Mouse (Mus musculus): ENCODE measurements around the gene Fsip1. TPM values are rescaled to one million over a fixed set of nuclear protein-coding genes. Genes with fewer than 3 reads are reported as not detected.

The Fsip1 gene
- total and polyA plus RNA-seq, 2 experiments from 2014 or later: 1.2 to 6.1 TPM

DNA sequence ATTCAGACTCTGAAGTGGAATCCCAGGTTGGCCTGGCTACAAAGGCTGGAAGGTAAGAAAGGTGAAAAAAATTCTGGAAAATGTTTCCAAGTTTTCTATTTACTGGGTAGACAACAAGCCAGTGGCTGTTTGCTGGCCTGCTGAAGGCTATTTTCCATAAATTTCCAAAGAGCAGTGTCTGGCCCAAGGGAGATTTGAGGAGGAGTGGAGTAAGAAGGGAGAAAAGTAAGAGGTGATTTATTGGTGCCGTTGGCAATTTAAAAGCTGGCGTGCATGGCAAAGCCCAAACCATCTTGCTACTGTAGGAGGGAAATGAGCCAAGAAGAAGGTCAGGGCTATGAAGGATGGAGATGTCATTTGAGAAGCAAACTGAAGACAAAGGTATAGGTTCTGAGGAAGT lies 171.1 kb downstream of the Fsip1 start:
- Histone ChIP-seq H3K27me3 (ENCODE audit: insufficient read depth, low read length) (0 out of 2 replicates have a peak, but pooled peaks cover 4% of the 10 kb centered on the region), H3K9ac (replicated peaks; ENCODE audit: low read length, poor library complexity, severe bottlenecking) (no peak overlapping the region), H3K4me3 (ENCODE audit: low read depth, low read length) (no peak overlapping the region), H3K27ac (ENCODE audit: low read depth, low read length) (no peak overlapping the region), H3K4me1 (ENCODE audit: insufficient read depth, low read length) (no peaks in the 10 kb centered on the region), H3K36me3 (ENCODE audit: insufficient read depth, low read length) (no peaks in the 10 kb centered on the region), H3K9me3 (ENCODE audit: low read length) (no peaks in the 10 kb centered on the region), H3K4me2 (ENCODE audit: low read depth, low read length, poor library complexity, severe bottlenecking) (no peak overlapping the region)
- DNase-seq (ENCODE audit: low spot score): no peak
- no peak for TF ChIP-seq CTCF (IDR thresholded peaks at IDR 0.05)
- no peak for ATAC-seq (ENCODE audit: low FRiP score)
- 93% methylated on average over 2 of the region's 2 CpGs for WGBS

DNA sequence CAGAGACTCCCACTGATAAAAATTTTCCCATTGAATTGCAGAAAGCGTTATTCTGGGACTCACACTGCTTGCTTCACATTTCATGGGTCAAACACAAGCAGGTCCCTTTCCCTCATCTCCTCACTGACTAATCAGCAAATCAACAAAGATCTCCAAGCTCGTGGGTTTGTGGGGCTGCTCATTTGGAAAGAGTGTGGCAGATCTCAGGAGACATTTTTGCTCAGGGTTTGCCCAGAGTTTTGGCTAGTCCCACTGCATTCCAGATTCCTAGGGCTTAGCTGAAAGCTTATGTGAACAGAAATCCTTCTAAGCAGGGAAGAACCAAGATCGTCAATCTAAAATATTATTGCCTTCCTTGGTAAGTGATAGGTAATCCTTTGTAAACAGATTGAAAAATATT lies 172.1 kb downstream of the Fsip1 start:
- H3K4me3 ChIP-seq (ENCODE audit: low read depth, low read length): no peak overlapping the region
- no peak overlapping the region for H3K9ac ChIP-seq (replicated peaks; ENCODE audit: low read length, poor library complexity, severe bottlenecking)
- no peak for TF ChIP-seq CTCF (IDR thresholded peaks at IDR 0.05)
- H3K9me3 ChIP-seq (ENCODE audit: low read length): no peaks in the 10 kb centered on the region
- ATAC-seq (ENCODE audit: low FRiP score): no peak
- H3K27ac ChIP-seq (ENCODE audit: low read depth, low read length): no peak overlapping the region
- WGBS: 81% methylated on average over 3 of the region's 3 CpGs
- no peak for DNase-seq (ENCODE audit: low spot score)
- H3K4me1 ChIP-seq (ENCODE audit: insufficient read depth, low read length): no peaks in the 10 kb centered on the region
- H3K36me3 ChIP-seq (ENCODE audit: insufficient read depth, low read length): no peaks in the 10 kb centered on the region
- 0 out of 2 replicates have a peak, but pooled peaks cover 4% of the 10 kb centered on the region for H3K27me3 ChIP-seq (ENCODE audit: insufficient read depth, low read length)
- H3K4me2 ChIP-seq (ENCODE audit: low read depth, low read length, poor library complexity, severe bottlenecking): no peak overlapping the region

DNA sequence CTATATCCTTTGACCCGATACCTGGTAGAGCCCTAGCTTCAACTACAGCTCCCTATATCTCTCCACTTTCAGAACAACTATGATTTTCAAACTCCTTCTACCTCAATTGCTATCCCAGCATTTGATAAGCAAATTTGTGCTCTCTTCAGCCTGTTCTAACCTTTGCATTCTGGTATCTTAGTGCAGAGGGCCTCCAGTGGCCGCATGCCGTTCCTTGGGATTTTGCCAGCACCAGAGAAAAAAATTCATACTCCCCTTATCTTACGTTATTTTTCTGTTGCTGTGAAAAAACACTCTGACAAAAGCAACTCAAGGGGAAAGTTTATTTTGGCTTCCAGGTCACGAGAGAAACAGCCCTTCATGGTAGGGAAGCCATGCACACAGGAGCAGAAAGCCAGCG lies 173.1 kb downstream of the Fsip1 start:
- H3K4me1 ChIP-seq (ENCODE audit: insufficient read depth, low read length): no peaks in the 10 kb centered on the region
- 88% methylated on average over 6 of the region's 6 CpGs for WGBS
- 0 out of 2 replicates have a peak, but pooled peaks cover 4% of the 10 kb centered on the region for H3K27me3 ChIP-seq (ENCODE audit: insufficient read depth, low read length)
- H3K4me3 ChIP-seq (ENCODE audit: low read depth, low read length): no peak overlapping the region
- ATAC-seq (ENCODE audit: low FRiP score) (no peak), DNase-seq (ENCODE audit: low spot score) (no peak)
- H3K9ac ChIP-seq (replicated peaks; ENCODE audit: low read length, poor library complexity, severe bottlenecking): no peak overlapping the region
- no peak for TF ChIP-seq CTCF (IDR thresholded peaks at IDR 0.05)
- H3K9me3 ChIP-seq (ENCODE audit: low read length): no peaks in the 10 kb centered on the region
- no peaks in the 10 kb centered on the region for H3K36me3 ChIP-seq (ENCODE audit: insufficient read depth, low read length)
- no peak overlapping the region for H3K4me2 ChIP-seq (ENCODE audit: low read depth, low read length, poor library complexity, severe bottlenecking)
- no peak overlapping the region for H3K27ac ChIP-seq (ENCODE audit: low read depth, low read length)

DNA sequence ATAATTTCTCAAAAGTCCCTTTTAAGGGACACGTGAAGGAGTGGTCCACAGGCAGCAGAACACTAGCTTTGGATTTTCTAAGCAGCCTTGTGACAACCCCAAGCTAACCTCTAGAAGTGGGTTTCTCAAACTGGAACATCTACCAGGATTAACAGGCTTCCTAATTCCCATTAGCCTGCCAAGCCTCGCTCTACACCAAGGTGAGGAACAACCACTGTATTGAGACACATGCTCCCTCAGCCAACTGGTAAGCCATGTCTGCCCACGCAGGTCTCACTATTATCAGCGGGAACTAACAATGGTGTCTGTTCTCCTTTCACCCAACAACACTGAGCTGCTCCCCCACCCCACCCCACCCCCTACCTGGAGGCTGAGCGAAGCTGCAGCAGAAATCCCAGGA lies 175.2 kb downstream of the Fsip1 start:
- no peak overlapping the region for H3K9ac ChIP-seq (replicated peaks; ENCODE audit: low read length, poor library complexity, severe bottlenecking)
- H3K36me3 ChIP-seq (ENCODE audit: insufficient read depth, low read length): no peaks in the 10 kb centered on the region
- WGBS: 81% methylated on average over 5 of the region's 5 CpGs
- H3K4me2 ChIP-seq (ENCODE audit: low read depth, low read length, poor library complexity, severe bottlenecking): no peak overlapping the region
- no peaks in the 10 kb centered on the region for H3K4me1 ChIP-seq (ENCODE audit: insufficient read depth, low read length)
- no peak for DNase-seq (ENCODE audit: low spot score)
- H3K9me3 ChIP-seq (ENCODE audit: low read length): no peaks in the 10 kb centered on the region
- ATAC-seq (ENCODE audit: low FRiP score): no peak
- no peak overlapping the region for H3K27ac ChIP-seq (ENCODE audit: low read depth, low read length)
- 0 out of 2 replicates have a peak, but pooled peaks cover 3% of the 10 kb centered on the region for H3K27me3 ChIP-seq (ENCODE audit: insufficient read depth, low read length)
- no peak overlapping the region for H3K4me3 ChIP-seq (ENCODE audit: low read depth, low read length)
- no peak for TF ChIP-seq CTCF (IDR thresholded peaks at IDR 0.05)

Small RNA genes within 50 kb of the gene (microRNA-seq; reads per million reads assigned to microRNA genes)
- not detected for gene Gm22800 (ENCODE audit: borderline number of aligned reads)

Other genes with a start within 250 kb of the Fsip1 start
- 12.2 and 12.6 TPM in 2 replicates for gene Thbs1, start 145.1 kb downstream of the Fsip1 start, total RNA-seq (2014; rRNA removed)
- gene Thbs1, start 145.1 kb downstream of the Fsip1 start, polyA plus RNA-seq (2015; fragmentation: Nextera tagmentation; extraction: Ambion mirVana): 3.0 TPM in 2 replicates
- 13.1 and 15.1 TPM in 2 replicates for gene Gpr176, start 116.5 kb upstream of the Fsip1 start, total RNA-seq (2014; rRNA removed)
- gene Gpr176, start 116.5 kb upstream of the Fsip1 start, polyA plus RNA-seq (2015; fragmentation: Nextera tagmentation; extraction: Ambion mirVana): 9.0 and 9.3 TPM in 2 replicates
- 17.2 TPM in 2 replicates for gene Eif2ak4, start 131.7 kb upstream of the Fsip1 start, total RNA-seq (2014; rRNA removed)
- 7.6 and 8.5 TPM in 2 replicates for gene Eif2ak4, start 131.7 kb upstream of the Fsip1 start, polyA plus RNA-seq (2015; fragmentation: Nextera tagmentation; extraction: Ambion mirVana)
- gene Srp14, start 222.7 kb upstream of the Fsip1 start, total RNA-seq (2014; rRNA removed): 161 and 181 TPM in 2 replicates
- gene Srp14, start 222.7 kb upstream of the Fsip1 start, polyA plus RNA-seq (2015; fragmentation: Nextera tagmentation; extraction: Ambion mirVana): 331 and 352 TPM in 2 replicates